Mouse (Mus musculus) MEL (cell line): ENCODE measurements around the gene Slc2a9. TPM values are rescaled to one million over a fixed set of nuclear protein-coding genes. Genes with fewer than 3 reads are reported as not detected.

Source experiments
- DNase-seq: peaks from one replicate; pipeline ENCODE4 v3.0.0; 2011; ENCODE audit warnings: low read depth, low spot score
- H3K27ac ChIP-seq: 2 replicates; pipeline ENCODE4 v1.5.1; 2012; ENCODE audit warnings: low read depth, mild to moderate bottlenecking, control low read depth, low read length, moderate library complexity; ENCODE audit not compliant: control insufficient read depth
- H3K27me3 ChIP-seq, 2 experiments: fragments of 150-350 bp in 1 of 2; sonication (generic) in 1 of 2; 2 replicates each; pipeline ENCODE4 v1.6.1; 2012; ENCODE audit warnings: low read length in 2 of 2, mild to moderate bottlenecking in 2 of 2, improper control_type of control experiment in 1 of 2, moderate library complexity in 1 of 2; ENCODE audit not compliant: insufficient read depth in 2 of 2, control insufficient read depth in 1 of 2
- H3K36me3 ChIP-seq, 2 experiments: 2 replicates each; pipeline ENCODE4 v1.6.1; 2012 to 2014; ENCODE audit warnings: low read length in 2 of 2, improper control_type of control experiment in 1 of 2, inconsistent platforms in 1 of 2, mild to moderate bottlenecking in 1 of 2; ENCODE audit not compliant: insufficient read depth in 2 of 2, control insufficient read depth in 1 of 2
- H3K4me1 ChIP-seq, 2 experiments: fragments of 150-350 bp in 1 of 2; sonication (generic) in 1 of 2; 2 replicates each; pipeline ENCODE4 v1.6.1; 2012; ENCODE audit warnings: low read length in 2 of 2, improper control_type of control experiment in 1 of 2, mild to moderate bottlenecking in 1 of 2; ENCODE audit not compliant: insufficient read depth in 2 of 2, control insufficient read depth in 1 of 2
- H3K4me3 ChIP-seq, 2 experiments: fragments of 150-350 bp in 1 of 2; sonication (generic) in 1 of 2; 2 replicates each; pipeline ENCODE4 v1.5.1; 2012; ENCODE audit warnings: low read depth in 2 of 2, low read length in 2 of 2, mild to moderate bottlenecking in 2 of 2, moderate library complexity in 2 of 2, control low read depth in 1 of 2, improper control_type of control experiment in 1 of 2; ENCODE audit not compliant: control insufficient read depth in 1 of 2, insufficient read depth in 1 of 2
- H3K79me2 ChIP-seq: 2 replicates; pipeline ENCODE4 v1.6.1; 2012; ENCODE audit warnings: mild to moderate bottlenecking, low read length, moderate library complexity; ENCODE audit not compliant: control insufficient read depth, poor library complexity, insufficient read depth
- H3K9ac ChIP-seq: 2 replicates; pipeline ENCODE4 v1.6.1; 2012; ENCODE audit warnings: low read depth, mild to moderate bottlenecking, control low read depth, low read length, moderate library complexity; ENCODE audit not compliant: control insufficient read depth, poor library complexity, severe bottlenecking
- H3K9me3 ChIP-seq: fragments of 150-350 bp; sonication (generic); replicated peaks from 2 replicates; pipeline ENCODE4 v1.6.1; 2012; ENCODE audit warnings: mild to moderate bottlenecking, low read length, improper control_type of control experiment, moderate library complexity; ENCODE audit not compliant: insufficient read depth
- CHD2 ChIP-seq: IDR thresholded peaks from 2 replicates; pipeline ENCODE4 v1.6.1; 2011; ENCODE audit warnings: low read length, improper control_type of control experiment
- CTCF ChIP-seq, 3 experiments: IDR thresholded peaks in 2 of 3; conservative IDR thresholded peaks in 1 of 3; 2 replicates each; pipeline ENCODE4 v1.5.1; 2011 to 2012; ENCODE audit warnings: low read length in 3 of 3, low read depth in 2 of 3, mild to moderate bottlenecking in 2 of 3, improper control_type of control experiment in 1 of 3, inconsistent platforms in 1 of 3, mixed read lengths in 1 of 3, moderate library complexity in 1 of 3; ENCODE audit not compliant: control insufficient read depth in 1 of 3, insufficient read depth in 1 of 3, poor library complexity in 1 of 3, severe bottlenecking in 1 of 3
- E2F4 ChIP-seq: IDR thresholded peaks from 2 replicates; pipeline ENCODE4 v1.6.1; 2011; ENCODE audit warnings: low read depth, low read length, improper control_type of control experiment, borderline replicate concordance
- EP300 ChIP-seq, 2 experiments: IDR thresholded peaks; 2 replicates each; pipeline ENCODE4 v1.6.1; 2011; ENCODE audit warnings: improper control_type of control experiment in 2 of 2, low read length in 2 of 2, low read depth in 1 of 2, mild to moderate bottlenecking in 1 of 2
- GABPA ChIP-seq: IDR thresholded peaks from 2 replicates; pipeline ENCODE4 v1.6.1; 2012; ENCODE audit warnings: low read depth, mild to moderate bottlenecking, inconsistent platforms, low read length, improper control_type of control experiment, moderate library complexity
- JUND ChIP-seq: IDR thresholded peaks from 2 replicates; pipeline ENCODE4 v1.6.1; 2011; ENCODE audit warnings: low read depth, mild to moderate bottlenecking, improper control_type of control experiment, low read length
- MAFK ChIP-seq: IDR thresholded peaks from 2 replicates; pipeline ENCODE4 v1.6.1; 2011; ENCODE audit warnings: low read depth, mild to moderate bottlenecking, low read length, improper control_type of control experiment, borderline replicate concordance
- MAZ ChIP-seq: IDR thresholded peaks from 2 replicates; pipeline ENCODE4 v1.6.1; 2012; ENCODE audit warnings: low read depth, mild to moderate bottlenecking, inconsistent platforms, low read length, improper control_type of control experiment
- MXI1 ChIP-seq: IDR thresholded peaks from 2 replicates; pipeline ENCODE4 v1.6.1; 2011; ENCODE audit warnings: mild to moderate bottlenecking, low read depth, low read length, improper control_type of control experiment
- NRF1 ChIP-seq: IDR thresholded peaks from 2 replicates; pipeline ENCODE4 v1.6.1; 2014; ENCODE audit warnings: low read depth, mild to moderate bottlenecking, inconsistent platforms, low read length, improper control_type of control experiment, moderate library complexity; ENCODE audit not compliant: poor library complexity, insufficient read depth, severe bottlenecking
- POLR2A ChIP-seq, 2 experiments: IDR thresholded peaks; 2 replicates each; pipeline ENCODE4 v1.6.1; 2011 to 2012; ENCODE audit warnings: low read length in 2 of 2, mild to moderate bottlenecking in 2 of 2, control low read depth in 1 of 2, improper control_type of control experiment in 1 of 2, low read depth in 1 of 2, moderate library complexity in 1 of 2; ENCODE audit not compliant: control insufficient read depth in 1 of 2, insufficient read depth in 1 of 2, poor library complexity in 1 of 2
- POLR2AphosphoS2 ChIP-seq: IDR thresholded peaks from 2 replicates; pipeline ENCODE4 v1.6.1; 2011; ENCODE audit warnings: low read length, improper control_type of control experiment
- POLR2AphosphoS5 ChIP-seq: IDR thresholded peaks from 2 replicates; pipeline ENCODE4 v1.6.1; 2012; ENCODE audit warnings: low read depth, borderline replicate concordance, mild to moderate bottlenecking, inconsistent platforms, low read length, moderate library complexity, mixed read lengths
- RAD21 ChIP-seq: IDR thresholded peaks from 2 replicates; pipeline ENCODE4 v1.6.1; 2011; ENCODE audit warnings: mild to moderate bottlenecking, low read depth, low read length, improper control_type of control experiment
- RCOR1 ChIP-seq: IDR thresholded peaks from 2 replicates; pipeline ENCODE4 v1.6.1; 2012; ENCODE audit warnings: low read depth, mild to moderate bottlenecking, inconsistent platforms, low read length, improper control_type of control experiment
- SMC3 ChIP-seq: IDR thresholded peaks from 2 replicates; pipeline ENCODE4 v1.6.1; 2011; ENCODE audit warnings: low read depth, low read length, improper control_type of control experiment
- TAL1 ChIP-seq: IDR thresholded peaks from 2 replicates; pipeline ENCODE4 v1.6.1; 2012; ENCODE audit warnings: mild to moderate bottlenecking, inconsistent platforms, low read length, moderate library complexity, mixed read lengths
- TBP ChIP-seq: IDR thresholded peaks from 2 replicates; pipeline ENCODE4 v1.8.0; 2011; ENCODE audit warnings: low read depth, low read length, improper control_type of control experiment
- TCF12 ChIP-seq: IDR thresholded peaks from 2 replicates; pipeline ENCODE4 v1.6.1; 2014; ENCODE audit warnings: low read depth, mild to moderate bottlenecking, inconsistent platforms, low read length, improper control_type of control experiment, moderate library complexity
- UBTF ChIP-seq: IDR thresholded peaks from 2 replicates; pipeline ENCODE4 v1.6.1; 2012; ENCODE audit warnings: low read depth, mild to moderate bottlenecking, inconsistent platforms, low read length, improper control_type of control experiment, moderate library complexity, borderline replicate concordance; ENCODE audit not compliant: insufficient read depth
- USF1 ChIP-seq: IDR thresholded peaks from 2 replicates; pipeline ENCODE4 v1.6.1; 2014; ENCODE audit warnings: low read depth, mild to moderate bottlenecking, inconsistent platforms, low read length, improper control_type of control experiment, moderate library complexity
- ZMIZ1 ChIP-seq: IDR thresholded peaks from 2 replicates; pipeline ENCODE4 v1.6.1; 2012; ENCODE audit warnings: low read depth, mild to moderate bottlenecking, inconsistent platforms, low read length, improper control_type of control experiment, moderate library complexity
- ZNF384 ChIP-seq: IDR thresholded peaks from 2 replicates; pipeline ENCODE4 v1.6.1; 2012; ENCODE audit warnings: low read depth, mild to moderate bottlenecking, inconsistent platforms, low read length, improper control_type of control experiment
- polyA plus RNA-seq, 2 experiments: library from polyadenylated mRNA; stranded (reverse) in 1 of 2; unstranded in 1 of 2; fragments of >175 nt in 1 of 2; fragments of >200 nt in 1 of 2; gene quantifications; 2 replicates each; pipeline versions ENCODE4 v1.2.1 to v1.2.4; 2012; ENCODE audit warnings: low replicate concordance in 2 of 2, low read depth in 1 of 2; ENCODE audit not compliant: insufficient read length in 2 of 2, insufficient read depth in 1 of 2, missing spikeins in 1 of 2
- total RNA-seq: library from RNA; depleted of rRNA; stranded (reverse); fragments of 300-350 nt; gene quantifications from 2 replicates; pipeline ENCODE4 v1.2.3, GENCODE M21; 2012

The Slc2a9 gene
- total and polyA plus RNA-seq, 3 experiments: 1.1 to 4.2 TPM; not detected in 1

DNA sequence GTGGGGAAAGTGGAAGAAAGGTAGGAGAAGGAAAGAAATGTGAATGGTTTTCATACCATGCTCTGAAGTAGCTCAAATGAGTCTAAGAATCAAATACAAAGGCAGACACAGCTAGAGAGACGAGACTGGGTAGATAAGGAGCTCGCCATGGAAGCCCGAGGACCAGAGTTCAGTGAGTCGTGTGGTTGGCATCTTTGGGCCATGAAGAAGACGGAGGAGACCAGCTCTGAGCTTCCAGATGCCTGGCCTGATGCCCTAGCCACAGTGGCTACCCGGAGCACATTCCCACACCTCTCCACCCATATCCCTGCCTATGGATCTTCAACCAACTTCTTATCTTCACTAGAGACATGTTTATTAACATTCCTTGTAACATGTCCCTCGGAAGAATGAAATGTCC, 71.7 kb downstream of the Slc2a9 start:
- no peaks in the 10 kb centered on the region for H3K79me2 ChIP-seq
- no peak for DNase-seq
- TF ChIP-seq POLR2AphosphoS2 (no peak), RCOR1 (no peak), POLR2AphosphoS5 (no peak), TAL1 (no peak), EP300 (IDR thresholded peaks at IDR 0.05; ENCODE audit: low read depth in 1 of 2, low read length in 2 of 2) (no peak), MAFK (no peak), CTCF (IDR thresholded peaks at IDR 0.05 in 2 of 3, conservative IDR thresholded peaks at IDR 0.05 in 1 of 3; ENCODE audit: control insufficient read depth in 1 of 3, insufficient read depth in 1 of 3, low read depth in 2 of 3, low read length in 3 of 3, poor library complexity in 1 of 3, severe bottlenecking in 1 of 3) (no peak), SMC3 (no peak), USF1 (no peak), JUND (no peak), E2F4 (no peak)
- no peak overlapping the region for H3K4me3 ChIP-seq
- no peak overlapping the region for H3K9ac ChIP-seq
- no peak overlapping the region for H3K27ac ChIP-seq
- H3K4me1 ChIP-seq: no peaks in the 10 kb centered on the region
- no peaks in the 10 kb centered on the region for H3K36me3 ChIP-seq
- H3K27me3 ChIP-seq: no peaks in the 10 kb centered on the region
- no peaks in the 10 kb centered on the region for H3K9me3 ChIP-seq

DNA sequence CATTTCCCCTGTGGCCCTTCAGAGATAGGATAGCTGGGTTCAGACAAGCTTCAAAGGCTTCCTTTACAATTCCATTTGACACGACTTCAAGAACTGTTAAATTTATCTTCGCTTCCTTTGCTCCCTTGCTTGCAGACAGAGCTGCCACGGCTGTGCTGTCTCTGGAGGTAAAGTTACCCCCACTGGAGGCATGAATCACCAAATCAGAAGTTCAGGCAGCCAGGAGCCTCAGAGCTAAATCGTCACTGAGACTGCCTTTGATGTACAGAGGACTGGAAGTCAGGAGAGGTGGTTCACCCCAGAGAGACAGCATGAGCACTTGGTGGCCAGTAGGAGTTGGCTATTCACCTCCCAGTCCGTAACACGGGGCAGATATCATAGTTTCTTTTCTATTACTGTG, 73.8 kb downstream of the Slc2a9 start:
- Histone ChIP-seq H3K9me3 (no peaks in the 10 kb centered on the region), H3K27ac (no peak overlapping the region), H3K36me3 (no peaks in the 10 kb centered on the region), H3K4me3 (no peak overlapping the region), H3K27me3 (no peaks in the 10 kb centered on the region), H3K79me2 (no peaks in the 10 kb centered on the region), H3K9ac (no peak overlapping the region), H3K4me1 (no peaks in the 10 kb centered on the region)
- TF ChIP-seq RCOR1: no peak
- no peak for TF ChIP-seq POLR2A (IDR thresholded peaks at IDR 0.05; ENCODE audit: control insufficient read depth in 1 of 2, insufficient read depth in 1 of 2, low read depth in 1 of 2, low read length in 2 of 2, poor library complexity in 1 of 2)
- no peak for TF ChIP-seq CHD2
- no peak for TF ChIP-seq GABPA
- TF ChIP-seq MXI1: no peak
- no peak for TF ChIP-seq TBP
- TF ChIP-seq NRF1: no peak
- no peak for TF ChIP-seq UBTF
- TF ChIP-seq USF1: no peak
- no peak for TF ChIP-seq TAL1
- TF ChIP-seq TCF12: no peak
- TF ChIP-seq RAD21: no peak
- TF ChIP-seq MAZ: no peak
- no peak for TF ChIP-seq ZNF384
- TF ChIP-seq ZMIZ1: no peak
- no peak for DNase-seq
